Mouse (Mus musculus) heart, postnatal 0 days (tissue): ENCODE results near the gene Zswim5. TPM values are rescaled to one million over a fixed set of nuclear protein-coding genes. Genes with fewer than 3 reads are reported as not detected.

ENCODE experiments used
- ATAC-seq: fragments of 200-750 bp; cut with Nextera tagmentation; 2 replicates; pipeline ENCODE4 v1.8.0; 2017; ENCODE audit warnings: low read depth, moderate number of reproducible peaks, moderate library complexity; ENCODE audit not compliant: insufficient read depth
- DNase-seq: peaks from one replicate; pipeline ENCODE4 v3.0.0-alpha.2; 2016; ENCODE audit warnings: low spot score
- H3K27ac ChIP-seq: fragments of 300-500 bp; sonication (generic); 2 replicates; pipeline ENCODE4 v1.5.1; 2014; ENCODE audit warnings: low read depth, mild to moderate bottlenecking
- H3K27me3 ChIP-seq: fragments of 300-500 bp; sonication (generic); 2 replicates; pipeline ENCODE4 v1.6.1; 2014; ENCODE audit warnings: low read length, mixed read lengths; ENCODE audit not compliant: control insufficient read depth, insufficient read depth
- H3K36me3 ChIP-seq: fragments of 300-500 bp; sonication (generic); replicated peaks from 2 replicates; pipeline ENCODE4 v1.6.1; 2014; ENCODE audit warnings: low read length, mixed read lengths; ENCODE audit not compliant: control insufficient read depth, insufficient read depth
- H3K4me1 ChIP-seq: fragments of 300-500 bp; sonication (generic); 2 replicates; pipeline ENCODE4 v1.6.1; 2014; ENCODE audit warnings: antibody characterized with exemption; ENCODE audit not compliant: control insufficient read depth, insufficient read depth
- H3K4me2 ChIP-seq: fragments of 300-500 bp; sonication (generic); 2 replicates; pipeline ENCODE4 v1.6.1; 2014; ENCODE audit warnings: low read depth, mild to moderate bottlenecking, low read length, moderate library complexity
- H3K4me3 ChIP-seq: fragments of 300-500 bp; sonication (generic); 2 replicates; pipeline ENCODE4 v1.5.1; 2014; ENCODE audit warnings: low read depth, low read length
- H3K9ac ChIP-seq: fragments of 300-500 bp; sonication (generic); replicated peaks from 2 replicates; pipeline ENCODE4 v1.6.1; 2014; ENCODE audit warnings: low read depth, low read length, mixed read lengths
- H3K9me3 ChIP-seq: fragments of 300-500 bp; sonication (generic); replicated peaks from 2 replicates; pipeline ENCODE4 v1.6.1; 2016; ENCODE audit warnings: low read length; ENCODE audit not compliant: control insufficient read depth
- CTCF ChIP-seq: IDR thresholded peaks from 2 replicates; pipeline ENCODE4 v1.5.1; 2016; ENCODE audit warnings: antibody characterized with exemption, control low read depth, low read depth
- EP300 ChIP-seq: IDR thresholded peaks from 2 replicates; pipeline ENCODE4 v1.6.1; 2016; ENCODE audit warnings: antibody characterized with exemption, low read depth
- WGBS: fragments of 180-500 bp; shearing (Covaris S2); extraction: QIAGEN DNeasy Blood & Tissue Kit; methylation state at CpG from one replicate; pipeline ENCODE4 v1.1.7; 2014; 5-methylcytosine and 5-hydroxymethylcytosine counted together
- polyA plus RNA-seq: library from polyadenylated mRNA; unstranded; fragments of >200 nt; fragmentation: Nextera tagmentation; extraction: Ambion mirVana; gene quantifications from 2 replicates; pipeline ENCODE4 v1.2.1, GENCODE M21; 2015
- total RNA-seq: library from RNA; depleted of rRNA; stranded (reverse); fragments of >200 nt; gene quantifications from 2 replicates; pipeline ENCODE4 v1.2.3, GENCODE M21; 2014; ENCODE audit warnings: low replicate concordance; rRNA removed

Gene Zswim5
- total and polyA plus RNA-seq, 2 experiments from 2014 or later = 0.34 to 1.5 TPM

- Histone ChIP-seq H3K4me2 (no peak overlapping the region), H3K4me3 (no peak overlapping the region), H3K9ac (no peak overlapping the region), H3K27me3 (no peaks in the 10 kb centered on the region), H3K27ac (no peak overlapping the region), H3K9me3 (no peaks in the 10 kb centered on the region), H3K36me3 (no peaks in the 10 kb centered on the region; the same call in 1 of the 2 replicates), H3K4me1 (peaks cover 6% of the 10 kb centered on the region; the same call in 1 of the 2 replicates)
- DNase-seq (no peak), ATAC-seq (no peak)
- 94% methylated on average over 4 of the region's 4 CpGs for WGBS
- no peak for TF ChIP-seq CTCF
- TF ChIP-seq EP300 = no peak
These were observed 146.3 kb downstream of the Zswim5 start for GRCm38 (mm10) chr4:117023469-117023868.

GRCm38 (mm10) chr4:117031105-117031504 is 153.9 kb downstream of the Zswim5 start:
- 95% methylated on average over 1 of the region's 1 CpGs for WGBS
- no peak for ATAC-seq
- no peak overlapping the region for H3K27ac ChIP-seq

More at GRCm38 (mm10) chr4:117031105-117031504, 153.9 kb downstream of the Zswim5 start:
- peaks cover 5% of the 10 kb centered on the region; the same call in 1 of the 2 replicates for H3K36me3 ChIP-seq
- H3K4me3 ChIP-seq = no peak overlapping the region
- no peaks in the 10 kb centered on the region for H3K9me3 ChIP-seq
- H3K4me2 ChIP-seq = no peak overlapping the region
- no peak overlapping the region for H3K9ac ChIP-seq
- no peaks in the 10 kb centered on the region for H3K4me1 ChIP-seq
- TF ChIP-seq CTCF (no peak), EP300 (no peak)
- H3K27me3 ChIP-seq = no peaks in the 10 kb centered on the region
- no peak for DNase-seq

Other genes with a start within 250 kb of the Zswim5 start
- gene Nasp, start 249.4 kb upstream of the Zswim5 start, total RNA-seq = 28.1 and 29.9 TPM in 2 replicates
- 32.1 and 32.2 TPM in 2 replicates for gene Nasp, start 249.4 kb upstream of the Zswim5 start, polyA plus RNA-seq
- gene Akr1a1, start 225.7 kb upstream of the Zswim5 start, total RNA-seq = 465 and 479 TPM in 2 replicates
- 533 and 534 TPM in 2 replicates for gene Akr1a1, start 225.7 kb upstream of the Zswim5 start, polyA plus RNA-seq
- gene Prdx1, start 191.8 kb upstream of the Zswim5 start, total RNA-seq = 317 and 334 TPM in 2 replicates
- 1,000 and 1,028 TPM in 2 replicates for gene Prdx1, start 191.8 kb upstream of the Zswim5 start, polyA plus RNA-seq
- gene Mmachc, start 169.0 kb upstream of the Zswim5 start, total RNA-seq = 41.1 and 51.3 TPM in 2 replicates
- gene Mmachc, start 169.0 kb upstream of the Zswim5 start, polyA plus RNA-seq = 36.5 and 38.4 TPM in 2 replicates
- 6.3 and 6.8 TPM in 2 replicates for gene Ccdc163, start 168.9 kb upstream of the Zswim5 start, total RNA-seq
- gene Ccdc163, start 168.9 kb upstream of the Zswim5 start, polyA plus RNA-seq = 6.0 and 8.7 TPM in 2 replicates
- 1.3 and 4.0 TPM in 2 replicates for gene Tesk2, start 156.4 kb upstream of the Zswim5 start, total RNA-seq
- gene Tesk2, start 156.4 kb upstream of the Zswim5 start, polyA plus RNA-seq = 2.3 and 2.4 TPM in 2 replicates
- 20.3 and 46.9 TPM in 2 replicates for gene Toe1, start 69.7 kb upstream of the Zswim5 start, total RNA-seq
- 17.3 and 17.5 TPM in 2 replicates for gene Toe1, start 69.7 kb upstream of the Zswim5 start, polyA plus RNA-seq
- 2.6 and 6.9 TPM in 2 replicates for gene Mutyh, start 69.7 kb upstream of the Zswim5 start, total RNA-seq
- gene Mutyh, start 69.7 kb upstream of the Zswim5 start, polyA plus RNA-seq = 3.9 and 4.4 TPM in 2 replicates
- gene Hpdl, start 55.7 kb upstream of the Zswim5 start, total RNA-seq = 2.2 and 3.4 TPM in 2 replicates
- gene Hpdl, start 55.7 kb upstream of the Zswim5 start, polyA plus RNA-seq = 2.1 and 2.9 TPM in 2 replicates
- gene Urod, start 117.0 kb downstream of the Zswim5 start, total RNA-seq = 103 and 124 TPM in 2 replicates
- 107 and 110 TPM in 2 replicates for gene Urod, start 117.0 kb downstream of the Zswim5 start, polyA plus RNA-seq
- gene Hectd3, start 117.9 kb downstream of the Zswim5 start, total RNA-seq = 14.4 and 19.2 TPM in 2 replicates
- gene Hectd3, start 117.9 kb downstream of the Zswim5 start, polyA plus RNA-seq = 5.3 and 5.6 TPM in 2 replicates
- 10.7 and 14.0 TPM in 2 replicates for gene Eif2b3, start 142.0 kb downstream of the Zswim5 start, total RNA-seq
- 25.7 and 27.5 TPM in 2 replicates for gene Eif2b3, start 142.0 kb downstream of the Zswim5 start, polyA plus RNA-seq
- gene Ptch2, start 218.7 kb downstream of the Zswim5 start, total RNA-seq = 3.2 and 3.6 TPM in 2 replicates
- gene Ptch2, start 218.7 kb downstream of the Zswim5 start, polyA plus RNA-seq = 1.2 and 1.4 TPM in 2 replicates
- gene Btbd19, start 248.3 kb downstream of the Zswim5 start, total RNA-seq = 7.4 and 8.6 TPM in 2 replicates
- 2.7 and 2.8 TPM in 2 replicates for gene Btbd19, start 248.3 kb downstream of the Zswim5 start, polyA plus RNA-seq
- not detected in 2 replicates for gene Tctex1d4, start 249.4 kb downstream of the Zswim5 start, total RNA-seq
- gene Tctex1d4, start 249.4 kb downstream of the Zswim5 start, polyA plus RNA-seq = 1.3 TPM in 1 of 2 replicates, not detected in the other